Mouse (Mus musculus): Measurements from ENCODE around the gene Ptpru. TPM values are rescaled to one million over a fixed set of nuclear protein-coding genes. Genes with fewer than 3 reads are reported as not detected.

The Ptpru gene
- polyA plus RNA-seq, 1 experiment, result 1.2 TPM

GRCm38 (mm10) chr4:131854950-131855349, 16.9 kb upstream of the Ptpru start:
- WGBS, result 35% methylated on average over 5 of the region's 5 CpGs

DNA sequence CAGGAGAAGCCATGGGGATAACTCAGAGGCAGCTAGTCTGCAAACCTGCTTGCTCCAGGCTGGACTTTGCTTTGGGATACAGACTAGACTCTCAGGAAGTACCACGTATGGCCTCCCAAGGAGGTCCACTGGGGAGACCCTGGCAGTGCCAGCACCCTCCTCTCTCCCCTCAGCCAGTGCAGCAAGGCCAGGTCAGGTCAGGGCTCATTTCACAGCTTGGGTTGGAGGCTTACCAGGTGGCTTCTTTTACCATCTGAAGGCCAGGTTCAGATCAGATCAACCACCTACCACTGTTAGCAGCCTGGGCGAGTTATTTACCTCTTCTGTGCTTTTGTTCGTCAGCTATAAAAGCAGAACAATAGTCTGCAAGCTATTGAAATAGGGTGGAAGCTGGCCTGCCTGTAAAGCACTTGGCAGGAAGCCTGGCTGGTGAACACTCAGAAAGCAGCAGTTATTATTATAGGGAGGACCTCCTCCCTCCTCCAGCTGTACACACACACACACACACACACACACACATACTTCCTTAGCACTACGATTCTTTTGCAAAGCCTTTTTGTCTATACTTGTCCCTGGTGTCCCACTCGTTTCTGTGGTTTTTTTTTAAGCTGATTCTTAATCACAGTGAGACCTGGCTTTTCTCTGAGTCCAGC, 12.0 kb upstream of the Ptpru start:
- no peak overlapping the region for H3K27ac ChIP-seq (ENCODE audit: insufficient read depth, low read length)
- H3K27me3 ChIP-seq (ENCODE audit: control insufficient read depth, insufficient read depth, low read length), result no peaks in the 10 kb centered on the region
- WGBS, result 43% methylated on average over 5 of the region's 5 CpGs
- TF ChIP-seq CTCF (IDR thresholded peaks at IDR 0.05; ENCODE audit: extremely low read depth, insufficient read depth, insufficient read length, insufficient replicate concordance) (no peak), POLR2A (IDR thresholded peaks at IDR 0.05; ENCODE audit: low read depth, low read length) (no peak)
- 0 out of 2 replicates have a peak, but pooled peaks cover 2% of the 10 kb centered on the region for H3K36me3 ChIP-seq (ENCODE audit: control insufficient read depth, insufficient read depth, low read length)
- no peak for DNase-seq (ENCODE audit: low read depth in 1 of 2, low spot score in 2 of 2)
- no peaks in the 10 kb centered on the region for H3K4me1 ChIP-seq (ENCODE audit: control insufficient read depth, insufficient read depth, insufficient read length)
- no peak overlapping the region for H3K4me3 ChIP-seq (ENCODE audit: extremely low read depth, insufficient read depth, insufficient read length)

More at GRCm38 (mm10) chr4:131854950-131855349, 16.9 kb upstream of the Ptpru start:
- H3K4me1 ChIP-seq (ENCODE audit: control insufficient read depth, insufficient read depth, insufficient read length), result no peaks in the 10 kb centered on the region
- H3K36me3 ChIP-seq (ENCODE audit: control insufficient read depth, insufficient read depth, low read length), result no peaks in the 10 kb centered on the region
- DNase-seq (ENCODE audit: low read depth in 1 of 2, low spot score in 2 of 2), result no peak
- H3K27ac ChIP-seq (ENCODE audit: insufficient read depth, low read length), result no peak overlapping the region
- TF ChIP-seq POLR2A (IDR thresholded peaks at IDR 0.05; ENCODE audit: low read depth, low read length) (no peak), CTCF (IDR thresholded peaks at IDR 0.05; ENCODE audit: extremely low read depth, insufficient read depth, insufficient read length, insufficient replicate concordance) (no peak)
- no peak overlapping the region for H3K4me3 ChIP-seq (ENCODE audit: extremely low read depth, insufficient read depth, insufficient read length)
- no peaks in the 10 kb centered on the region for H3K27me3 ChIP-seq (ENCODE audit: control insufficient read depth, insufficient read depth, low read length)

DNA sequence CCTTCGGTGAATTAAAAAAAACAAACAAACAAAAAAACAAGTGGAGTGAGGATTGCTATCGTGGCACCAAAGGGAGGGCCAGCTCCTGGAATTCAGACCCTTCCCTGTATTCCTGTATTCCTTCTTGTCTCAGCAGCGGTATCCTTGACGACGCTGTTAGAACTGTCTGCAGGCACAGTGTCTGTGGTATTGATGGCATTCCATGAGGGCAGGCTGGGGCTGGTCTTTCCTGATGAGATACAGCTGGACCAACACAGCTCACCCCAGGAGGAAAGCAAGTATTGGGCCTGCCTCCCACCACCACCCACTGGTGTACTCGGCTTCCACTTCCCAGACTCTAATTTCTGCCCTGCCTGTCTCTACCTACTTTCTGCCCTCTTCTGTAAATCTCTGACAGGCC, 10.0 kb upstream of the Ptpru start:
- H3K4me3 ChIP-seq (ENCODE audit: extremely low read depth, insufficient read depth, insufficient read length), result no peak overlapping the region
- 0 out of 2 replicates have a peak, but pooled peaks cover 2% of the 10 kb centered on the region for H3K36me3 ChIP-seq (ENCODE audit: control insufficient read depth, insufficient read depth, low read length)
- H3K27ac ChIP-seq (ENCODE audit: insufficient read depth, low read length), result no peak overlapping the region
- H3K27me3 ChIP-seq (ENCODE audit: control insufficient read depth, insufficient read depth, low read length), result no peaks in the 10 kb centered on the region
- DNase-seq (ENCODE audit: low read depth in 1 of 2, low spot score in 2 of 2), result no peak
- TF ChIP-seq POLR2A (IDR thresholded peaks at IDR 0.05; ENCODE audit: low read depth, low read length) (no peak), CTCF (IDR thresholded peaks at IDR 0.05; ENCODE audit: extremely low read depth, insufficient read depth, insufficient read length, insufficient replicate concordance) (no peak)
- 93% methylated on average over 6 of the region's 6 CpGs for WGBS
- H3K4me1 ChIP-seq (ENCODE audit: control insufficient read depth, insufficient read depth, insufficient read length), result no peaks in the 10 kb centered on the region; the same call in 1 of the 2 replicates

DNA sequence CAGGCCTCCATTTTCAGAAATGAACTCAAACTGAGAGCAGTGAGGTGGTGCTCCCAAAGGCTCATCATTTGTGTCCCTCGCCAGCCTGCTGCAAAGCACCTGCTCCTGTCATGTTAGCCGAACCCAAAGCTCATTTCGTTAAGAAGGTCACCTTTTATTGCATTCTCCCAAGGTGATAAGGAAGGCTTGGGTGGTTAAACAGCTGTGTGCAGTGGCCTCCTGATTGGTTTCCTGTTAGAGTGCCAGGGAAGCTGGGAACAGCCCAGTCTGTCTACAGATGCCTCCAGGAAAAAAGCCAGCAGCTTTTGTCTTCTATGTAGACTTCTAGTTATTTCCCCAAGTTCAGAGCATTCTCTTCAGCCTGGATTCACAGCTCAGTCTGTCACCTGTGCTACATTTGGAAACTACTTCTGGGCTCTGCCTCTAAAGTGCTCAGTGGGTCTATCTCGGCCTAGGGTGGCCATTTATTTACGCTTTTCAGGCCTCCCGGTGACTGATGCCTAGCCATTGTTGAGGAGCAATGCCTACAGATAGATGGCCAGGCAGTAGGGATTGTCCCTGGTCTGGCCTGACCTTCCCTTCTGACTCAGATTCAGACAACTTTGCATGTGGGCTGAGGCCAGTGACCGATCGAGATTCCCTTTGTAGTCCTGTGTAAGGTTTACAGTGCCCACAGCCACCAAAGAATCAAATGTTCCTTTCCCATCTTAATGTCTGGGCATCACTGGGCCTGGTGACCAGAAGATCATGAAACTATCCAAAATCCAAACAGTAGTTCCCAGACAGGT, 8.1 kb upstream of the Ptpru start:
- H3K4me3 ChIP-seq (ENCODE audit: extremely low read depth, insufficient read depth, insufficient read length), result no peak overlapping the region
- no peak overlapping the region for H3K27ac ChIP-seq (ENCODE audit: insufficient read depth, low read length)
- H3K4me1 ChIP-seq (ENCODE audit: control insufficient read depth, insufficient read depth, insufficient read length), result no peaks in the 10 kb centered on the region; the same call in 1 of the 2 replicates
- 92% methylated on average over 8 of the region's 8 CpGs for WGBS
- no peaks in the 10 kb centered on the region for H3K27me3 ChIP-seq (ENCODE audit: control insufficient read depth, insufficient read depth, low read length)
- TF ChIP-seq POLR2A (IDR thresholded peaks at IDR 0.05; ENCODE audit: low read depth, low read length), result no peak
- no peak for TF ChIP-seq CTCF (IDR thresholded peaks at IDR 0.05; ENCODE audit: extremely low read depth, insufficient read depth, insufficient read length, insufficient replicate concordance)
- no peak for DNase-seq (ENCODE audit: low read depth in 1 of 2, low spot score in 2 of 2)
- 0 out of 2 replicates have a peak, but pooled peaks cover 2% of the 10 kb centered on the region for H3K36me3 ChIP-seq (ENCODE audit: control insufficient read depth, insufficient read depth, low read length)

DNA sequence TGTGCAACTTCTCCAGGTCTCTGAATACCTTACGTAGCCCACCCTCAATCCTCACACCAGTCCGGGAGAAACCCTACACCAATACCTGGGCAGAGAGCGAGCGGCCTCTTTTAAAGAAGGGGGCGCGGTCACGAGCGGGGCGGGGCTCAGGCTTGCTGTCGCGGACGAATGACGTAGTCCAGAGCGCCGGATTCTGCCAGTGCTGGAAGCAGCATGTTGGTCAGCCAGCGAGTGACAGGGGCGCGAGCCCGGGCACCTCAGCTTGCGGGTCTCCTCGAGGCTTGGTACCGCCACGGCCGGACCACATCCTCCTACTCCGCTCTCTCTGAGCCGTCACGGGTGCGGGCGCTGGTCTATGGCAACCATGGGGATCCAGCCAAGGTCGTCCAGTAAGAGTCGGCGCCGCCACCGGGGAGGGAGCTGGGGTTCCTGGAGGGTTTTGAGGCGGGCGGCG, 5.2 kb upstream of the Ptpru start, which contains the start of gene Mecr:
TSS of gene Mecr (plus strand) at position 181 of the 454 bp plus-strand sequence.
- no peak within 1 kb of the TSS for H3K27ac ChIP-seq (ENCODE audit: insufficient read depth, low read length)
- DNase-seq (ENCODE audit: low read depth in 1 of 2, low spot score in 2 of 2), result peak; percentile 78 to 88
- TF ChIP-seq CTCF (IDR thresholded peaks at IDR 0.05; ENCODE audit: extremely low read depth, insufficient read depth, insufficient read length, insufficient replicate concordance), result no peak
- peak; percentile 32 for TF ChIP-seq POLR2A (IDR thresholded peaks at IDR 0.05; ENCODE audit: low read depth, low read length)
- peaks cover under 1% of the 10 kb centered on the region; the same call in 1 of the 2 replicates for H3K4me1 ChIP-seq (ENCODE audit: control insufficient read depth, insufficient read depth, insufficient read length)
- WGBS, result 2% methylated on average over 35 of the region's 37 CpGs
- 0 out of 2 replicates have a peak, but pooled peaks cover 2% of the 10 kb centered on the region for H3K36me3 ChIP-seq (ENCODE audit: control insufficient read depth, insufficient read depth, low read length)
- H3K4me3 ChIP-seq (ENCODE audit: extremely low read depth, insufficient read depth, insufficient read length), result peak within 1 kb of the TSS; percentile 99
- H3K27me3 ChIP-seq (ENCODE audit: control insufficient read depth, insufficient read depth, low read length), result peaks cover under 1% of the 10 kb centered on the region; the same call in 1 of the 2 replicates

GRCm38 (mm10) chr4:131836891-131837491, 1.1 kb downstream of the Ptpru start:
- no peak overlapping the region for H3K27ac ChIP-seq (ENCODE audit: insufficient read depth, low read length)
- H3K4me1 ChIP-seq (ENCODE audit: control insufficient read depth, insufficient read depth, insufficient read length), result peaks cover 12% of the 10 kb centered on the region
- no peaks in the 10 kb centered on the region for H3K36me3 ChIP-seq (ENCODE audit: control insufficient read depth, insufficient read depth, low read length)
- under 1% methylated on average over 64 of the region's 76 CpGs for WGBS
- H3K4me3 ChIP-seq (ENCODE audit: extremely low read depth, insufficient read depth, insufficient read length), result peak overlapping the region; percentile 62; the same call in 1 of the 2 replicates
- peaks cover 12% of the 10 kb centered on the region for H3K27me3 ChIP-seq (ENCODE audit: control insufficient read depth, insufficient read depth, low read length)
- DNase-seq (ENCODE audit: low read depth in 1 of 2, low spot score in 2 of 2), result no peak
- TF ChIP-seq POLR2A (IDR thresholded peaks at IDR 0.05; ENCODE audit: low read depth, low read length) (no peak), CTCF (IDR thresholded peaks at IDR 0.05; ENCODE audit: extremely low read depth, insufficient read depth, insufficient read length, insufficient replicate concordance) (no peak)
